Comparison of ENCODE assay signal across 24 mouse cellular contexts in genomic region chr16:7062512-7062911, GRCm38 (mm10).
"Had no signal": no experiment of that assay in that cellular context is flagged by ENCODE, and none has a peak within 500 bp of the region (broad histone marks: within the 10 kb centered on the region; RNA-seq: fewer than 3 reads in every experiment).

No protein-coding gene starts in this region.

- H3K27ac ChIP-seq: gastrocnemius, adult 2 months; heart, adult 2 months; heart, embryonic 10.5 days; hindbrain, embryonic 10.5 days; hindbrain, embryonic 12.5 days; hindbrain, embryonic 14.5 days; intestine, embryonic 15.5 days; left cerebral cortex, adult 2 months; limb, embryonic 10.5 days; limb, embryonic 12.5 days; liver, embryonic 13.5 days; liver, embryonic 15.5 days had no signal

- H3K27me3 ChIP-seq: heart, embryonic 12.5 days; hindbrain, embryonic 12.5 days; intestine, embryonic 15.5 days; limb, embryonic 12.5 days; liver, embryonic 13.5 days; liver, embryonic 15.5 days had no signal

- H3K4me1 ChIP-seq: intestine, embryonic 15.5 days; limb, embryonic 10.5 days; limb, embryonic 12.5 days; liver, embryonic 13.5 days; liver, embryonic 15.5 days had no signal

- DNase-seq: gastrocnemius, adult 2 months; gastrocnemius, postnatal 10 days; gastrocnemius, postnatal 25 days; heart, adult 2 months; heart, postnatal 10 days; heart, postnatal 4 days; kidney, adult 18-20 months; kidney, adult 8-10 months; kidney, postnatal 10 days; kidney, postnatal 25 days; kidney, postnatal 4 days; liver; liver, embryonic 13.5 days; liver, postnatal 0 days had no signal

- H3K4me3 ChIP-seq: gastrocnemius, adult 2 months; heart, adult 2 months; heart, embryonic 10.5 days; heart, embryonic 12.5 days; hindbrain, embryonic 10.5 days; hindbrain, embryonic 12.5 days; intestine, embryonic 15.5 days; left cerebral cortex, adult 2 months; limb, embryonic 10.5 days; limb, embryonic 12.5 days; liver, embryonic 13.5 days; liver, embryonic 15.5 days had no signal
